Mouse (Mus musculus): Measurements from ENCODE around the gene Lrp11.

GRCm38 (mm10) chr10:7664027-7664526 is 74.5 kb downstream of the Lrp11 start:
- TF ChIP-seq MYOD1 (IDR thresholded peaks at IDR 0.05; ENCODE audit: control insufficient read depth, insufficient read length, low read depth) (no peak), FOSL1 (IDR thresholded peaks at IDR 0.05; ENCODE audit: insufficient read depth, low read length, poor library complexity, severe bottlenecking) (no peak), CTCF (IDR thresholded peaks at IDR 0.05; ENCODE audit: control insufficient read depth, insufficient read depth, insufficient read length) (no peak), MAX (IDR thresholded peaks at IDR 0.05) (no peak), MYOG (IDR thresholded peaks at IDR 0.05; ENCODE audit: control insufficient read depth, extremely low read depth, insufficient read length) (no peak), CEBPB (IDR thresholded peaks at IDR 0.05; ENCODE audit: low read depth) (no peak), USF1 (IDR thresholded peaks at IDR 0.05; ENCODE audit: low read depth) (no peak)

All from C2C12 (cell line).